Mouse (Mus musculus): ENCODE data around the gene Crip2.

The Crip2 gene

DNA sequence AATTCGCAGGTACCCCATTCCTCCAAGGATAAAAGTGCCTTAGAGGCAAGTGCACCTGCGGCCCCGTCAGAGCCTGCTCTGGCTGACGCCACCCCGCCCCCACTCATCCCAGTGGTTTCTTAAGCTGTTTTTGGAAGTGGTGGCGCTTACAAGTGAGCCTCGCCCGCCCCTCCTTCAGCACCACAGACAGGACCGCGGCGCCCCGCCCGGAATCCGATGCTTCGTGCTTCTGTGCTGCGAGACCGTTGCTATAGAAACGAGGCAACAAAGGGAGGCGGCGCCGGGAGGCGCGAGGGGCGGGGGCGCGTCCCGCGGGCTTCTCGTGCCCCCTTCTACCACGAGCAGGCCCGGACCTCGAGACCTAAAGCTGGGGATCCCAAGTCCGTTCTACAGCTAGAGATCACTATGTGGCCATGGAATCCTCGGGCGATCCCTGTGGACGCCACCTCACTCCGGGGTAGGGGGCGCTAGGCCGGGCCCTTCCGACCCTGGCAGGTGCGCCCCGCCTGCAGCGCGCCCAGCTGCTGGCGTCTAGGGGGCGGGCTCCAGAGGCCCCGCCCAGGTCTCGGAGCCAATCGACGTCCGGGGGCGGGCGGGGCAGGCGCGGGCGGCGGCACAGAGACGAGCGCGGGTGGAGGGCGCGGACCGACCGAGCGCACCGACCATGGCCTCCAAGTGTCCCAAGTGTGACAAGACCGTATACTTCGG, at the start of gene Crip2:
TSS of gene Crip2 (plus strand) at position 329 of the 708 bp plus-strand sequence.
- peak; percentile 68 to 76 for DNase-seq

DNA sequence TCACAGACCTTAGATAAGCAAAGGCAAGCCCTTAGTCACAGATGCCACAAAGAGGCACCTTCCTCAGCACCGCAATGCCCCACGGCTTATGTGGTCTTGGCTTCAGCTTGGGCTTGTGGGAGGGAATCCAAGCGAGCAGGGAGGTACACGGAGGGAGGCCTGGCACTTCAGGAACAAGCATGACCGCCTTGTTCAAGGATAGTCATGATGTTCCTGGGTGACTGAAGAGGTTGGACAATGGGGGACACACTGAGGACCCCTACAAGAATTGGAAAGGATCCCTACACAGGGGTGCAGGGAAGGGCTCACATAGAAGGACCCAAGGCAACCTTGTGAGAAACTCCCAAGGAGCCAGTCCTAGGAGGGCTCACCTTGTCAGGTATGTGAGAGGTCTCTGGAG, 43.0 kb upstream of the Crip2 start:
- DNase-seq, result peak in 1 of 2 experiments; percentile 39

DNA sequence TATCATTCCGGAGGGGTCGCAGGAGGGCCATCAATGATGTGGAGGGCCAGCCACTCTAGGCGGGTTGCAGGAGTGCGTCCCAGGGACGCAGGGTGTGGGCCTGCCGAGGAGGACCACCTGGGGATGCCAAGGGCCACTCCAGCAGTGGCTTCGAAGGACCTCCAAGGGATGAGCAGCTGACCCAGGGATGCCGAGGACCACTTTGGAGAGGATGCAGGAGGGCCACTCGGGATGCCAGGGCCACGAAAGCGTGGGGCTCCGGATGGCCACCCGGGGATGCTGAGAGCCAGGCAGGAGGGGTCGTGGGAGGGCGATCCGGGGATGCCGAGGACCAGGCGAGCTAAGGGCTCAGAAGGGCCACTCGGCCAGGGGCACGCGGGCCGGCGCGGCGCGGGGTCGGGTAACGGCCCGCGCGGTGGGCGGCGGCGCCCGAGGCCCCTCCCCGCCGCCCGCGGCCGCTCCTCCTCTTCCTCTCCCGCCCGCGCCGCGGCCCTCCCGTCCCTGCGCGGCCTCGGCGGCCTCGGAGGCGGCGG, 42.2 kb upstream of the Crip2 start, which contains the start of gene Mta1:
TSS of gene Mta1 (plus strand) at position 530 of the 533 bp plus-strand sequence.
- peak; percentile 66 to 72 for DNase-seq

DNA sequence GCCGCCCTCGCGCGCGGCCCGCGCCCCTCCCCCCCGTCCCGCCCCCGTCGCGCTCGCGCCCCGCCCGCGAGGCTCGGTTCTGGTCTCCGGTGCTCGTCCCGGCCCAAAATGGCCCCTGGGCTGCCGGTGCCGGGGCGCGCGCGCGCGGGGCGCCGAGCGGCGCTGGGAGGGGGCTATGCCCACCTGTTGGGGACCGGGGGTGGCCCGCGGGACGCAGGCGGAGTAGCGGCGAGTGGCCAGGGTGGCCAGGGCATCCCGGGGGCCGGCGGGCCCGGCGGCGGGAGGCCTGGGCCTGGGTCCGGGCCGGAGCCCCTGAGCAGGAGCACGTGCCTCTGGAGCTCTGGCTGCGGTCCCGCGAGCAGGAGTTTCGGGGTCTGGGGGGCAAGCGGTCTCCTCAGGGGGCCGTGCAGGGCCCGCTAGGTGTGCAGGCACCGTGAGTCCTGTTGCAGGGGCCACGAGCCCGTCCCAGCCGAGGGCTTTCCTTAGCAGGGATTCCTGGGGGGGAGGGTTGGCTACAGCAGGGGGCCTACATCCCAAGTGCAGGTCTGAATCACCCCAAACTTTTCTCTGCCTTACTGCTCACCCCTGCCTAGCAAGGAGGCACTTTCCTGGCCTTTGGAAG, 41.4 kb upstream of the Crip2 start:
- peak; percentile 47 to 60 for DNase-seq

DNA sequence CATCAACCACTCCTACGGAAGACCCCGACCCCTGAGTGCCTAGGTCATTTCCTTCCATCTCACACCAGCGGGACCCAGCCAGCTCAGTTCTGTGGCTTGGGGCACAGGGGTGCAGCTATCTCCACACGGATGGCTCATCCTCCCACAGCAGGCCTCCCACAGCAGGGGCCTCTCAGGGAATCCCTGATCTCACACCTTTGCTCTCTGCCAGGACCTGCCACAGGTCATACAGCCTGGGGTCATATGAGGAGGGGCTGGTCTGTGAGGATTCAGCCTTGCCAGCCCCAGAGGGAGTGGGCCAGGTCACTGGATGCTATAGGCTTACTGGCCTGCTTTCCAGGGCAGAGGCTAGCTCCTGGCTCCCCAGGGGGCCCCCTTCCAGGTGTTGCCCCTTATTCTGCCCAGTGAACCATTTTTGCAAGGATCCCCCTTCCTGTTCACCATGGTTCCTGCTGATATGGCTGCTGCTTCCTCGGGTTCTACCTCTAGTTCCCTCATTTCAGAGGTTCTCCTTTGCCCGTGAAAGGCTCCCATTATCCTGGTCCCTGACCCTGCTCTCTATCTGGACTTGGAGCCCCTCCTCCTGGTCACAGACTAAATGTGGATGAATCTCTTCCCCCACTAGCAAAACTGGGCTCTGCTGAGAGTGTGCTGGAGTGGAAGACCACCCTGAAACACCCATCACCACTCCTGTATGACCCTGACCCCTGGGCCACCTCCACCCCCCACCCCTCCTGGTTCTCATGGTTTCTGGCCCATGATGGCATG, 40.4 kb upstream of the Crip2 start:
- DNase-seq, result no peak

DNA sequence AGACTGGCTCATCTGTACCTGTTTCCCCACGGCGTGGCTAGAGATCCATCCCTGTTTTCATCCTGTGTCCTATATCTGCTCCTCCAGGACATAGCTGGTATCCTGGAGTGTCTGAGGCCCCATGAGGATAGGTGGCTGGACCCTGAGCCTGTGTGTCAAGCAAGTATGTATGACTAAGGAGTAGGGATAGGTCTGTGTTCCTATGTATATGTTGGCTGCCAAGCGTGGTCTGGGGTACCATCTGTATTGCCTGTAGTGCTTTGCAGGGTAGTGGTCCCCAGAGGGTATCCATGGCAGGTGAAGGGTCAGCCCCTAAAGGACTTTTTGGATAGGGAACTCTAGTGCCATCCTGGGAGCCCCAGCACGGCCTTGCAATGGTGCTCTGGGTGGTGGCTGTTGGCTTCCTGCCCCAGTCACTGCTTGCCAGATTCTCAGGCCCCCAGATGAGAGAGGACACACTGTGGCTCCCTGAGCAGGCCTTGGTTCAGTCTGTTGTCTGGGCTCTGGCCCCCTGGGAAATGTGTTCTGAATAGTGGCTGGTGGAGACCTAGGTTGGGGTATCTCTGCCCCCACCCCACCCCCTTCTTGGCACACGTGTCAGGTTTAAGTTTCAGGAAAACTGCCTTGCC, 39.5 kb upstream of the Crip2 start:
- DNase-seq, result peak; percentile 65 to 72

DNA sequence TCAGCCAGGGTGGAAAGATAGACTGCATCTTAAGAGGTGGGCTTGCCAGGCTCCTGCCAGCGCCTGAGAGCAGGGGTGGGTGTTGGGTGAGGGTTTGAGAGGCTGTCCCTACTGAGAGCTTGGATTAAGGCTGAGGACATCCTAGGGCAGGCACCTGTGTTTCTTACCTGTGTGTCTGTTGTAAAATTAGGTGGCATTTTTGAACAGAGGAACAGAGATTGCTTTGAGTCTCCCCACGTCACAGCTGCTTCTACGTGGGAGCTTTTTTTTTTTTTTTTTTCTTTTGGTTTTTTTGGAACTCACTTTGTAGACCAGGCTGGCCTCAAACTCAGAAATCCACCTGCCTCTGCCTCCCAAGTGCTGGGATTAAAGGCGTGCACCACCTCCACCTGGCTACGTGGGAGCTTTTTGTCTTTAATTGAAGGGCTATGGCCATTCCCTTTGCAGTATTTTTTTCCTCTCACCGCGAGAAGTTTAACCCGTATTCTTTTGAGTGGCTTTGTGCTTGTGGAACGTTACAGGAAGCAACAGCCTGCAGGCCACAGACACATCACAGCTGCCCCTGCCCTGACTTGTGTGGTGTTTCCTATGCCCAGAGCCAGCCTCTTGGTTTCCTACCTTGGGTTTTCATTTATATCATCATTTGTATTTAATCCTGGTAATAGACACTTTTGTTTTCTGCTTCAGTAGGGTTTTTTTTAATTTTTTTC, 38.6 kb upstream of the Crip2 start:
- no peak for DNase-seq

DNA sequence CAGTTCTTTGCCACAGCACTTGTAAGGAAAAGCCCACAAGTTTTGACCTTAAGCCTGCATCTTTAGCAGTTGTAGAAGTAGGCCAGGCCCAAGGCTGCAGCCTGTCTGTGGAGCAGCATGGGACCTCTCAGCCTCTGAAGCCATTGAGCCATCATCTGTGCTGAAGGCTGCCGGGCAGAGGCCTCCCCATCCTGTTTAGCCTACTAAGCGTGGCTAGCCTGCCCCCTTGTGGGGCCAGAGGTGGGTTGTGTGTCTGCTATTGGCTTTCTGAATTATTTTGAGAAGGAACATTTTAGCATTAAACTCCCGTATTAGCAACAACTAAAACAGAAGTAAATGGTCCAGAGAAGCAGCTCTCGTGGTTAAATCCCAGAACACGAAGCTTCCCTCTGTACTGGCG, 37.6 kb upstream of the Crip2 start:
- DNase-seq, result peak; percentile 75 to 80

DNA sequence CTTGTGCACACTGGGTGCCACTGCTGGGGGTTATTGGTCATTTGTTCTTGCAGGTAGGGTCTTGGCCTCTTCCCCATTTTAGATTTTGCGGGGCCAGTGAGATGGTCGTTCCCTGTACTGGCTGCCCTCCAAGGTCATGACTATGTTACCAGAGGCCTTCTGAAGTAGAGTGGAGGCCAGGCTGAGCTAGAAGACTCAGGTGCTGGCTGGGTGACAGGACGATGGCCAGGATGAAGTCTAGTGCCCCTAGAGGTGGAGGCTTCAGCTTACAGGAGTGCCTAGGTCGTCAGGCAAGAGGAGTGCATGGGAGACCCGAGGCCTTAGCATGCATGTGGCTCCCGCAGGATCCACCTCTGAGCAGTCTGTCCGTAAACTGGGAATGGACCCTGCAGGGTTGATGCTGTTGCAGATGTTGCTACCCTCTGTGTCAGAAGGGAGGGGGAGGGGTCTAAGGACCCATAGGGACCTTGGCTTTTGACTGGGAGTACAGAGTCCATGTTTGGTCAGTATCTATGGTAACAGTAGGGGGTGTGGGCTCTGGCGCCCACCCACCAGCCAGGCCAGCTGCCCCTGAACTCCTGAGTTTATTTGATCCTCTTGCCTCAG, 36.1 kb upstream of the Crip2 start:
- peak; percentile 40 to 68 for DNase-seq

DNA sequence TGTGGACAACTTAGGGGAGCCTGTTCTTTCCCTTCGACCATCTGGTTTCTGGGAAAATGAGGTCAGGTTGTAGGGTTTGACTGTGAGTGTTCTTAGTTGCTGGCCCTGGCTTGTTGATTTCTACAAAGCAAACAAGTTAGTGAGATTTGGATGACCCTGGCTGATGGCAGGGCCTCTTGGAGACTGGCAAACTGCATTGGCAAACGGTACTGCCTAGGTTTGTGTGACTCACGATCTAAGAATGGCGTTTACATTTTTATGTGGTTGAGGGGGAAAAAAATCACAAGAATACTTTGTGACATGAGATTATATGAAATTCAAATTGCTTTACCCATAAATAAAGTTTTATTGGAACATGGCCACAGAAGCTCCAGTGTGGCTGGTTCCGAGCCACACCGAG, 33.6 kb upstream of the Crip2 start:
- DNase-seq, result no peak

DNA sequence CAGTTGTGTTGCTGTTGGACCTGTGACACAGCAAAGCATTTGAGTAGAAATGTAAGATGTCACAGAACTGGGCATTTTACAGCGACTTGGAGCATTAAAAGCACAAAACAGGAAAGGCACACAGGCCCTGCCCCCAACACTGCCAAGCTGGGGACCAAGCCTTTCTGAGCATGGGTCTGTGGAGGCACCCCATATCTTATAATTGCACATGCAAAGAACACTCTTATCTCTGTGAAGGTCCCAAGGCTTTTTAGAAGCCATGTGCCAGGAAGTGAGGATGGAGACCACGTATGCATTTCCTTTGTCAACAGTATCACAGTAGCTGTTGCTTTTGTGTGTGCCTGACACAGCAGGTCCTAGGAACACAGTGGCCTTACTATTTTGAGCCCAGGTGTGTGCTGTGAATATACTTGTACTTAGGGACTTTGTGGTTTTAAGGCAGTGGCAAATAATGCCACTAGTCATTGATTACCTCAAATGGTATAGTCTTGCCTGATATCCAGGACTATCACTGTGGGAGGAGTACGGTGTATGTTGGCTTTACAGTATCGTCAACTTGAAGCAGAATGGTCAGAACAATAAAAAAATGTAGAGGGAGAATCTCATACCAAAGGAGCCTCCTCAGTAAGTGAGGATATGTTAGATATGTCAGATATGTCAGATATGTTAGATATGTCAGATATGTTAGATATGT, 32.5 kb upstream of the Crip2 start:
- no peak for DNase-seq

DNA sequence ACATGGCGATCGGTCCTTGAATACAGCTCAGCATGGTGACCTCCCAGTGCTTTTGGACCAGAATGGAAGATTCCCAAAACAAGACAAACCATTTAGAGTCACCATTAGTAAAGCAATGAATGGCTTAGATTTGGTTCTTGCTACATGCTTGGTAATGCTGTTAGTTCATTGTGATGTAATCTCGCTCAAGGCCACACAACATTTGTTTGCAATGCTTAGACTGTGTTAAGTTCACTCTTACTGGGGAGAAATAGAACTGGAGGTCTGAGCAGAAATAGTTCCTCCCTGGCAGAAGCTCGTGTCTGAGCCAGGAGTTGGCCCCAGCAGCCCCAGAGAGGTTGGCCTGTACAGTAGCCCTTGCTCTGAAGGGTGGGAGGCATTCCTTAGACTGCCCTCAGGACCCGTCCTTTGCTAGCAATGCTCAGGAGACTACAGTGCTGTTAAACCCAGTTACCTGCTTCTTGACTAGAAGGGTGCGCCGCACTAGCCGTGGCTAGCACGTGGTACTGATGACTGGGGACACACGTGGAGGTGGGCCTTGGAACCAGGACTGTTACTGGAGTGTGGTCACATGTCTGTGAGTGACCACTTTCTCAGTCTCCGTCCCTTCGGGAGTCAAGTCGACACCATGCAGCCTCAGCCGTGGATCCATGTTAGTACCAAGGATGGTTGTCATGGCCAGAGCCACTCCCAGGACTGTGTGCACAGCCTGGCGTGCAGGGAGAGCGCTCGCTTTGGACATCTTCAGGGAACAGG, 31.3 kb upstream of the Crip2 start:
- no peak for DNase-seq

DNA sequence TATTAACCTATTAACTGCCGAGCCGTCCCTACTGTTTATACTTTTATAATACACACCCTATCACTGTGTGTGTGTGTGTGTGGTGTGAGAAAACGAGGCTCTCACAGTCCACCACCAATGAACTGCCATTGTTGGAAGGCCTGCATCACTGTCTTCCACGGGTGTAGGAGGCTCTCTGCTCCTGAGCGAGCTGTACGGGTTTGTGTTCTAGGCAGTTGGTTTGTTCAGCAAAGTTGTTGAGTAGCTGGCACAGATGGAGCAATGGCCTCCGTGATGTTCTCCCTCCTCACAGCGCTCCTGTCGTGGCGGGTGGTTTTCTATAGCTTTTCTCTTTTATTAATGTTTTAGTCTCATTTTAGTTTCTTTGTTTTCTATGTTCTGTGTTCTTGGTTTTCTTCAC, 30.2 kb upstream of the Crip2 start:
- no peak for DNase-seq

DNA sequence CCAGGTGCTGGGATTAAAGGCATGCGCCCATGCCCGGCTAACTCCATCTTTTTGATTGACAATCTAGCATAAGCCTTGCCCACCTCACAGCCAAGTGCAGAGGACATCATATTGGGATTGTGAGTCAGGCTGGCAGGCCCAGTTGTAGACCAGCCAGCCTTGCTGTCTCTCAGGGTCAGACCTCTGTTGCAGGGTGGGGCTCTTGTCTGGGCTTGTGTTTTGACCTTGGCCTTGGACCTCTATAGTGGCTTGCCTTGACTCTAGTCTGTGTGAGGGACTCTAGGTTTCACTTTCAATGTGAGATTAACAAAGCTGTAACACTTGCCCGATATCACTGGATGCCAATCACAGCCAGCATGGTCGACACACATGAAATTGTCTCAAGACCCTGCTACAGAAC, 25.9 kb upstream of the Crip2 start:
- DNase-seq, result no peak

DNA sequence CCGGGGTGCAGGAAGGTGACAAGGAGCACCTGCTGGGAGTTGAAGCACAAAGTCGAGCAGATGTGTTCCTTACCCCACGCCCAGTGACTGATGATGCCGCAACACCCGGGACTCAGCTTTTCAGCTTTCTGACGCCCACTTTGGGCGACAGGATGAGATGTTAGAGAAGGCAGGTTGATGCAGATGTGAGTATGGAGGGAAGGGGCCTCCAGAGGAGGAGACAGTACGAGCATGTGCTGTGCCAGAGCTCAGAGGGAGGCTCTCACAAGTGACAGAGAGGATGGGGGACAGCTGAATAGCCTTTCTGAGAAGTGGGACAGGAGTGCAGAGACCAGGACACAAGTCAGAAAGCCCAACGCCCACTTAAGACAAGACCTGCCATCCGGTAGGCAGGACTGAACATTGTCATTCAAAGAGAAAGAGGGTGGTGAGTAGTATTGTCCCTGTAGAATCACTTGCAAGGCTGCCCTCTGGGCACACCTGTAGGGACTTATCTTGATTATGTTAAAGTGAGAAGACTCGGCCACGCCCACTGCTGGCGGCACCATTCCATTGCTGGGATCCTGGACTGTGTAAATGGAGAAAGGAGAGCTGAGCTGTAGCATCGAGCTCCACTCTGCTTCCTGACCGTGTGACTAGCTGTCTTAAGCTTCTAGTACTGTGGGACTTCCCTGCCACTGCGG, 25.0 kb upstream of the Crip2 start:
- no peak for DNase-seq

DNA sequence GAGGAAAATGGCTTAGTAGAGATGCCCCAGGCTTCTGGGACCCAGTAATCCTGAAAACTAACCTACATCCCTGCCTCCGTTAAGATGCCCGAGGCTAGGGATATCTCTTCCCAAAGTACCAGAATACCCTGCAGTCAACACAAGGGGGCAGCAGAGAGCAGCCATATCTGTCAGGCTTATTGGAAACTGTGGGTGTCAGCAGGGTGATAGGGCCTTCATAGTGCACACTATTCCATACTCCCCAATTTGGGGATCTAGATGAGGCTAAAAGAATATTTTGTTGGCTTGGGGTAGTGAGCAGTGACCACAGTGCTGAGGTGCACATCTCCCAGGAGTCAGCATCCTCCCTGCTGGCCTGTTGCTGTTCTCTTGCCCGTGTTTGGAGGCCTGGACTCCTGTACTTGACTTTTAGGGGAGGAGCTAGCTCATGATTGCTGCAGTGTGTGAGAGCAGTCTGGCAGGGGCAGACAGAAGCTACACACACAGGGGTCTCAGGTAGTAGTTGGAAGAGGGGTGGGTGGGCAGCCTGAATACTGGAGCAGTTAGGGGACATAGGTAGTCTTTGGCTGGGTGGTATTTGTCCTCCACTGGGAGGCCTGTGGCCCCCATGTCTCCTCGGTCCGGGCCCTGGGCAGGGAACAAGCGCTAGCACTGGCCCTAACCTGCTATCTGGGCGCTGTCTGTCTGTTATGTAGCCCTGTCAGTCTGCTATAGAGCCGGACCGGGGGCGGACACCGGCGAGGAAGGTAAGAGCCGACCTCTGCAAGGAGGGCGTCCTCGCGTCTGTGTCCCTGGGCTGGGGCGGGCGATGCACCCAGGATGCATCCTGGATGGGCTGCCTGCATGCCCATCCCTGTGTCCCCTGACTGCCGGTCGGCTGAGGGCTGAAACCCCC, 20.3 kb upstream of the Crip2 start:
- peak; percentile 92 to 95 for DNase-seq

DNA sequence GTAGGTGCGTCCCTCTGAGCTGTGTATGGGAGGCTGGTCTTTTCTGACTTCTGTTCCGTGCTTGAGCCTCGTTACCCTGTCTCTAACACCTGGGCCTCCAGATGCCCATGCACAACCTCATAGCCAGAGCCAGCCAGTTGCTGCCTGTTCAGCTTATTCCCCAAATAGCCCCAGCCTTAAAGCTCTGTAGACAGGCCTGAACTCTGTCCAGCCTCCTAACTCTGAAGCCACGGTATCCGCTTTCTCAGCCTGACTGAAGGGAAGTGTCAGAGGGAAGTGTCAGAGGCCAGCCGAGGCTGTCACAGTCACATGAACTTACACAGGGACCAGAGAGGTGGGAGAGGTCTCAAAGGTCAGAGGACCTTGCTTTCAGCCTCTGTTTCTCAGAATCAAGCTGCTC, 15.3 kb upstream of the Crip2 start:
- DNase-seq, result no peak

DNA sequence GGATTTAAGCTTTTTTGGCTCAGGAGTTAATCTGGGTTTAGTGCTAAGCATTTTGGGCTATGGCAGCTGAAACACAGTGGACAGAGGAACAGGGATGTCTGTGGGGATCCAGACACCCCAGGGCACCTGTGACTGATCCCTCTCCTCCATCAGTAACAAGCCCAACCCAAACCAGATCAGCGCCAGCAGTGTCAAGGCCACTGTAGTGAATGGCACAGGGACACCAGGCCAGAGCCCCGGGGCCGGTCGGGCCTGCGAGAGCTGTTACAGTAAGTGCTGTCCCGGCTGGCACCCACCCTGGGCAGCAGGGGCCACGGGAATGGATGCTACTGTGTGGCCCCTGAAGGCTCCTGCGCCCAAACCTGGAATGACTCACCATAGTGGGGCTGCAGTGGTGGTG, 9.3 kb upstream of the Crip2 start:
- DNase-seq, result no peak

DNA sequence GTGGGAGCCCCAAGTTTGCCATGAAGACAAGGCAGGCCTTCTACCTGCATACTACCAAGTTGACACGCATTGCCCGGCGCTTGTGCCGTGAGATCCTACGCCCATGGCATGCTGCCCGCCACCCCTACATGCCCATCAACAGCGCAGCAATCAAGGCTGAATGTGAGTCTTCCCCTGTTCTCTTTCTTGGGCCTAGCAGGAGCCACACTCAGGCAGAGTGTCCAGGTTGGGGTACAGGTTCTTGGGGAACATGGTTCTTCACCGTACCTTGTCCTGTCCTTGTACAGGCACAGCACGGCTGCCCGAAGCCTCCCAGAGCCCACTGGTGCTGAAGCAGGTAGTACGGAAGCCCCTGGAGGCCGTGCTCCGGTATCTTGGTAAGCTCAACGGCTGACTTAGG, 8.4 kb upstream of the Crip2 start:
- no peak for DNase-seq

All from cerebellum, postnatal 14 days (tissue).